In genomic region chr2:12318036-12318435, GRCm38 (mm10) we compare ENCODE assay signal across 14 mouse cellular contexts. TPM values are rescaled to one million over a fixed set of nuclear protein-coding genes. Genes with fewer than 3 reads are reported as not detected.
A peak's percentile ranks its signal among the peaks of the same experiment; 100 is the strongest.
DNase-seq lines count a peak whose midpoint lies in the region; ATAC-seq and TF ChIP-seq lines count a peak whose summit lies in the region.
"Had no signal": no experiment of that assay in that cellular context is flagged by ENCODE, and none has a peak within 500 bp of the region (broad histone marks: within the 10 kb centered on the region; RNA-seq: fewer than 3 reads in every experiment).

No protein-coding gene starts in this region.

- DNase-seq in gastrocnemius, adult 18-20 months (ENCODE audit: low spot score), result peak; percentile 54
- no peak for DNase-seq in gastrocnemius, adult 8-10 months (ENCODE audit: low spot score in 2 of 2)
- DNase-seq in layer of hippocampus, adult 2 months (ENCODE audit: low spot score in 2 of 2), result no peak
- DNase-seq in layer of hippocampus, postnatal 36 days, result no peak
- peak; percentile 59 for DNase-seq in lung, postnatal 0 days (ENCODE audit: low spot score)
- no peak for DNase-seq in layer of hippocampus, adult 8-10 months (ENCODE audit: low spot score in 2 of 2)
- DNase-seq in layer of hippocampus, adult 18-20 months (ENCODE audit: low spot score in 2 of 2), result no peak
- DNase-seq: cerebellum, adult 11-12 months; thymus, postnatal 25 days had no signal

- TF ChIP-seq EP300 in lung, postnatal 0 days (IDR thresholded peaks at IDR 0.05), result no peak; the same call in 1 of the 2 replicates

- no peak for TF ChIP-seq CTCF in layer of hippocampus, adult 2 months (conservative IDR thresholded peaks at IDR 0.05)
- no peak for TF ChIP-seq CTCF in bone marrow macrophage, adult 2 months (IDR thresholded peaks at IDR 0.05; ENCODE audit: low read depth, low read length)
- TF ChIP-seq CTCF in lung, postnatal 0 days (IDR thresholded peaks at IDR 0.05), result no peak

- ATAC-seq in lung, postnatal 0 days, result peak; percentile 19
- ATAC-seq: inflammation-experienced regulatory T-cells, adult 6 months; midbrain, embryonic 16.5 days had no signal

- no peak overlapping the region for H3K9ac ChIP-seq in lung, postnatal 0 days (replicated peaks; ENCODE audit: low read depth)

- no peaks in the 10 kb centered on the region for H3K27me3 ChIP-seq in lung, postnatal 0 days (replicated peaks; ENCODE audit: insufficient read depth, low read length)

- TF ChIP-seq POLR2A in bone marrow macrophage, adult 2 months (IDR thresholded peaks at IDR 0.05; ENCODE audit: borderline replicate concordance, low read depth, low read length), result no peak

- 70% methylated on average over 4 of the region's 4 CpGs for WGBS in lung, postnatal 0 days

- H3K36me3 ChIP-seq in lung, postnatal 0 days (ENCODE audit: insufficient read depth, low read length), result no peaks in the 10 kb centered on the region
- H3K36me3 ChIP-seq: G1E had no signal

- no peaks in the 10 kb centered on the region for H3K9me3 ChIP-seq in lung, postnatal 0 days (ENCODE audit: low read length)
- H3K9me3 ChIP-seq: G1E had no signal

- H3K4me1 ChIP-seq in bone marrow macrophage, adult 2 months (ENCODE audit: control insufficient read depth, insufficient read depth, low read length), result peaks cover 15% of the 10 kb centered on the region
- no peaks in the 10 kb centered on the region for H3K4me1 ChIP-seq in lung, postnatal 0 days (ENCODE audit: insufficient read depth, low read depth, low read length)

- peak overlapping the region; percentile 57 for H3K27ac ChIP-seq in layer of hippocampus, adult 2 months
- H3K27ac ChIP-seq in bone marrow macrophage, adult 2 months (ENCODE audit: insufficient read depth, low read depth, low read length), result peak overlapping the region; percentile 85
- H3K27ac ChIP-seq in lung, postnatal 0 days (ENCODE audit: low read length), result peak overlapping the region; percentile 62

- no peak overlapping the region for H3K4me3 ChIP-seq in layer of hippocampus, adult 2 months
- no peak overlapping the region for H3K4me3 ChIP-seq in bone marrow macrophage, adult 2 months (ENCODE audit: insufficient read depth, low read length)
- no peak overlapping the region for H3K4me3 ChIP-seq in lung, postnatal 0 days (ENCODE audit: low read depth, low read length)

- H3K4me2 ChIP-seq in lung, postnatal 0 days (replicated peaks; ENCODE audit: low read depth, low read length), result no peak overlapping the region
- H3K4me2 ChIP-seq: liver, embryonic 11.5 days had no signal

RNA-seq across cellular contexts. Expression of gene Itga8, which starts 16.3 kb away (rescaled TPM):
- 1 to 10 TPM; 1.2 to 1.8 TPM for total RNA-seq in gastrocnemius, adult 18-20 months (2021)
- 1 to 10 TPM in 3 of 4 experiments, under 1 TPM in 1; 0.63 to 2.1 (median 1.4) TPM for total RNA-seq in gastrocnemius, adult 8-10 months (2022)
- total RNA-seq in layer of hippocampus, adult 2 months (2021), result 10 to 100 TPM; 24.4 to 28.5 TPM
- 10 to 100 TPM; 23.6 to 28.1 TPM for total RNA-seq in layer of hippocampus, postnatal 36 days (2021)
- 0.53 and 1.0 TPM in 2 replicates for polyA plus RNA-seq in bone marrow macrophage, adult 2 months (2012; ENCODE audit: insufficient read depth, insufficient read length, missing spikeins)
- 20.0 and 20.2 TPM in 2 replicates for polyA plus RNA-seq in lung, postnatal 0 days (2015; fragmentation: Nextera tagmentation; extraction: Ambion mirVana)
- total RNA-seq in layer of hippocampus, adult 8-10 months (2022), result 10 to 100 TPM; 18.9 to 32.0 (median 25.5) TPM
- total RNA-seq in layer of hippocampus, adult 18-20 months (2021), result 10 to 100 TPM; 20.1 to 23.8 TPM
- polyA plus RNA-seq: G1E; inflammation-experienced regulatory T-cells, adult 6 months had no signal

Comparison
In these comparisons a context has a peak if more than half of its experiments do, and no peak if none do; other contexts are left out.
1. DNase-seq: peak in gastrocnemius, adult 18-20 months (single experiment) and lung, postnatal 0 days (single experiment); none in gastrocnemius, adult 8-10 months (0 of 2), layer of hippocampus, adult 2 months (0 of 2), layer of hippocampus, postnatal 36 days (0 of 2), layer of hippocampus, adult 8-10 months (0 of 2) and layer of hippocampus, adult 18-20 months (0 of 2).
2. RNA of gene Itga8, which starts 16.3 kb away (total RNA-seq): 18.9 to 32.0 TPM in layer of hippocampus, adult 8-10 months, 24.4 to 28.5 TPM in layer of hippocampus, adult 2 months, 23.6 to 28.1 TPM in layer of hippocampus, postnatal 36 days and 20.1 to 23.8 TPM in layer of hippocampus, adult 18-20 months; 1.2 to 1.8 TPM in gastrocnemius, adult 18-20 months and 0.63 to 2.1 TPM in gastrocnemius, adult 8-10 months; every median in the first group is over 4 times any median in the second.
3. Peak in every context shown above with its lines, with median percentiles within 50 percentile points of each other: H3K27ac ChIP-seq.